Comparison of ENCODE assay signal across 16 mouse cellular contexts in the genomic region with DNA sequence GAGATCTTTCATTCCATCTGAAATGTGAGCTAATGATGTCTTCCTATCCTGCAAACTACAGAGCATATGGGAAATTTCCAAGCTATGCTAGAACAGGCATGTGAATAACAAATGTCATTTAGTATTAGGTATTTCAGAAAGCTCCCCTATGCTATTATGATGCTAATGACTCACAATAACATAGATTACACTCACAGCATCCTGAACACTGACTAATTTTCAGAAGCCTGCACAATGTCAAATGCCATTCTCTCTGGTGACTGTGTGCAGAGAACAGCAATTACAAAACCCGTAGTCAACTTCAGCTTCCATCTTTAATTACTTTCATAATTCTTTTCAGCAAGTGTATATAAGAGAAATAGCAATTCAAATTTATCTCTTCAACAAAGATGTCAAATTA.
"Had no signal": no experiment of that assay in that cellular context is flagged by ENCODE, and none has a peak within 500 bp of the region (broad histone marks: within the 10 kb centered on the region; RNA-seq: fewer than 3 reads in every experiment).

No protein-coding gene starts in this region.

- H3K36me3 ChIP-seq: limb, embryonic 10.5 days; limb, embryonic 13.5 days; liver, embryonic 12.5 days; liver, embryonic 15.5 days; lung, embryonic 15.5 days had no signal

- H3K27me3 ChIP-seq: limb, embryonic 13.5 days; liver, embryonic 12.5 days; liver, embryonic 15.5 days; lung, embryonic 15.5 days had no signal

- H3K4me1 ChIP-seq: limb, embryonic 10.5 days; limb, embryonic 13.5 days; liver, embryonic 12.5 days; liver, embryonic 15.5 days; lung, embryonic 15.5 days had no signal

- H3K27ac ChIP-seq: kidney, postnatal 0 days; layer of hippocampus, adult 2 months; limb, embryonic 10.5 days; limb, embryonic 13.5 days; liver, embryonic 12.5 days; liver, embryonic 15.5 days; lung, embryonic 15.5 days had no signal

- H3K4me2 ChIP-seq: limb, embryonic 13.5 days; liver, embryonic 12.5 days; liver, embryonic 15.5 days; lung, embryonic 15.5 days had no signal

- H3K4me3 ChIP-seq: layer of hippocampus, adult 2 months; limb, embryonic 10.5 days; limb, embryonic 13.5 days; liver, embryonic 12.5 days; liver, embryonic 15.5 days; lung, embryonic 15.5 days had no signal

- DNase-seq: kidney, adult 2 months; kidney, postnatal 25 days; layer of hippocampus, adult 9-11 months; liver; lung, adult 18-20 months; lung, postnatal 10 days; lung, postnatal 36 days; thymus, adult 18-20 months; thymus, postnatal 36 days had no signal

- H3K9ac ChIP-seq: limb, embryonic 13.5 days; liver, embryonic 12.5 days; liver, embryonic 15.5 days; lung, embryonic 15.5 days had no signal

- ATAC-seq: liver, embryonic 12.5 days had no signal

- H3K9me3 ChIP-seq: limb, embryonic 10.5 days; limb, embryonic 13.5 days; liver, embryonic 12.5 days; liver, embryonic 15.5 days; lung, embryonic 15.5 days had no signal
